Mouse (Mus musculus) CH12.LX (cell line): ENCODE measurements at regions not wholly inside any gene's neighbourhood (a gene's known extent, or its start where the extent isn't known, plus 50 kb on each side); places are given as distances from the start of the nearest gene placed in this dataset.

Experiments used
- DNase-seq: peaks from one replicate; pipeline ENCODE4 v3.0.0-alpha.2; 2013; ENCODE audit errors: extremely low read depth
- H3K27ac ChIP-seq: 2 replicates; pipeline ENCODE4 v1.5.1; 2012; ENCODE audit warnings: low read depth, mild to moderate bottlenecking, control low read depth, moderate library complexity; ENCODE audit not compliant: insufficient read depth
- H3K27me3 ChIP-seq: replicated peaks from 2 replicates; pipeline ENCODE3; 2012; ENCODE audit warnings: inconsistent platforms
- H3K36me3 ChIP-seq, 2 experiments: replicated peaks in 1 of 2; 2 replicates each; pipeline versions ENCODE3 to v1.6.1; 2012; ENCODE audit warnings: inconsistent platforms in 1 of 2, low read length in 1 of 2, mild to moderate bottlenecking in 1 of 2, mixed read lengths in 1 of 2, moderate library complexity in 1 of 2; ENCODE audit not compliant: control insufficient read depth in 1 of 2, insufficient read depth in 1 of 2
- H3K4me1 ChIP-seq, 2 experiments: 2 replicates each; pipeline ENCODE4 v1.6.1; 2012; ENCODE audit warnings: inconsistent platforms in 1 of 2, moderate library complexity in 1 of 2; ENCODE audit not compliant: insufficient read depth in 2 of 2, control insufficient read depth in 1 of 2
- H3K4me2 ChIP-seq: 2 replicates; pipeline ENCODE4 v1.6.1; 2012; ENCODE audit warnings: low read depth, mild to moderate bottlenecking, control low read depth; ENCODE audit not compliant: poor library complexity, insufficient read depth, severe bottlenecking
- H3K4me3 ChIP-seq, 3 experiments: fragments of 150-350 bp in 1 of 3; sonication (generic) in 1 of 3; replicated peaks in 1 of 3; 2 replicates each; pipeline versions ENCODE3 to v1.5.1; 2011 to 2012; ENCODE audit warnings: low read depth in 2 of 3, low read length in 2 of 3, mild to moderate bottlenecking in 2 of 3, moderate library complexity in 2 of 3, control low read depth in 1 of 3, improper control_type of control experiment in 1 of 3, inconsistent platforms in 1 of 3, mixed read lengths in 1 of 3; ENCODE audit not compliant: poor library complexity in 1 of 3
- H3K79me2 ChIP-seq: replicated peaks from 2 replicates; pipeline ENCODE4 v1.6.1; 2012; ENCODE audit warnings: mild to moderate bottlenecking, moderate library complexity; ENCODE audit not compliant: control insufficient read depth, poor library complexity, insufficient read depth, severe bottlenecking; ENCODE audit errors: extremely low read depth
- H3K9ac ChIP-seq: 2 replicates; pipeline ENCODE4 v1.6.1; 2012; ENCODE audit warnings: low read depth, mild to moderate bottlenecking, control low read depth, moderate library complexity; ENCODE audit not compliant: insufficient read depth
- H3K9me3 ChIP-seq: replicated peaks from 2 replicates; pipeline ENCODE3; 2012; ENCODE audit warnings: low read length, inconsistent platforms, mixed read lengths
- CHD1 ChIP-seq: IDR thresholded peaks from 2 replicates; pipeline ENCODE4 v1.6.1; 2012; ENCODE audit warnings: low read depth, low read length, improper control_type of control experiment, inconsistent platforms
- ETS1 ChIP-seq: conservative IDR thresholded peaks from 2 replicates; pipeline ENCODE4 v1.6.1; 2012; ENCODE audit warnings: low read depth, mild to moderate bottlenecking, inconsistent platforms, low read length, improper control_type of control experiment, moderate library complexity
- HCFC1 ChIP-seq: IDR thresholded peaks from 2 replicates; pipeline ENCODE4 v1.6.1; 2012; ENCODE audit warnings: low read depth, mild to moderate bottlenecking, inconsistent platforms, low read length, improper control_type of control experiment
- IRF4 ChIP-seq: IDR thresholded peaks from 2 replicates; pipeline ENCODE4 v1.6.1; 2014; ENCODE audit warnings: low read depth, mild to moderate bottlenecking, inconsistent platforms, low read length, improper control_type of control experiment
- KAT2A ChIP-seq: IDR thresholded peaks from 2 replicates; pipeline ENCODE4 v1.6.1; 2012; ENCODE audit warnings: low read length, improper control_type of control experiment, inconsistent platforms; ENCODE audit not compliant: insufficient replicate concordance
- MAFK ChIP-seq: IDR thresholded peaks from 2 replicates; pipeline ENCODE4 v1.6.1; 2011; ENCODE audit warnings: low read length, improper control_type of control experiment; ENCODE audit not compliant: insufficient replicate concordance
- MAX ChIP-seq: IDR thresholded peaks from 2 replicates; pipeline ENCODE4 v1.6.1; 2011; ENCODE audit warnings: low read length, improper control_type of control experiment
- MAZ ChIP-seq: IDR thresholded peaks from 2 replicates; pipeline ENCODE4 v1.6.1; 2012; ENCODE audit warnings: low read depth, mild to moderate bottlenecking, inconsistent platforms, low read length, improper control_type of control experiment, moderate library complexity
- MEF2A ChIP-seq: IDR thresholded peaks from 2 replicates; pipeline ENCODE4 v1.6.1; 2014; ENCODE audit warnings: low read depth, mild to moderate bottlenecking, inconsistent platforms, low read length, improper control_type of control experiment, borderline replicate concordance
- MYC ChIP-seq: IDR thresholded peaks from 2 replicates; pipeline ENCODE4 v1.6.1; 2011; ENCODE audit warnings: low read depth, mild to moderate bottlenecking, improper control_type of control experiment, low read length
- NELFE ChIP-seq: IDR thresholded peaks from 2 replicates; pipeline ENCODE4 v1.6.1; 2011; ENCODE audit warnings: low read depth, low read length, improper control_type of control experiment
- NRF1 ChIP-seq: IDR thresholded peaks from 2 replicates; pipeline ENCODE4 v1.6.1; 2014; ENCODE audit warnings: low read depth, mild to moderate bottlenecking, inconsistent platforms, low read length, improper control_type of control experiment, moderate library complexity
- PAX5 ChIP-seq: IDR thresholded peaks from 2 replicates; pipeline ENCODE4 v1.6.1; 2012; ENCODE audit warnings: low read length, inconsistent platforms, mixed read lengths
- POLR2AphosphoS2 ChIP-seq: IDR thresholded peaks from 2 replicates; pipeline ENCODE4 v1.6.1; 2011; ENCODE audit warnings: low read depth, low read length, improper control_type of control experiment
- RAD21 ChIP-seq: IDR thresholded peaks from 2 replicates; pipeline ENCODE4 v1.6.1; 2011; ENCODE audit warnings: low read depth, mild to moderate bottlenecking, low read length, improper control_type of control experiment, moderate library complexity
- RCOR1 ChIP-seq: conservative IDR thresholded peaks from 2 replicates; pipeline ENCODE4 v1.6.1; 2012; ENCODE audit warnings: low read depth, mild to moderate bottlenecking, inconsistent platforms, low read length, improper control_type of control experiment
- SIN3A ChIP-seq: IDR thresholded peaks from 2 replicates; pipeline ENCODE4 v1.6.1; 2012; ENCODE audit warnings: low read length, improper control_type of control experiment, inconsistent platforms
- SMC3 ChIP-seq: IDR thresholded peaks from 2 replicates; pipeline ENCODE4 v1.6.1; 2011; ENCODE audit warnings: low read depth, low read length, improper control_type of control experiment
- TCF12 ChIP-seq: IDR thresholded peaks from 2 replicates; pipeline ENCODE4 v1.6.1; 2014; ENCODE audit warnings: low read depth, mild to moderate bottlenecking, inconsistent platforms, low read length, improper control_type of control experiment
- UBTF ChIP-seq: IDR thresholded peaks from 2 replicates; pipeline ENCODE4 v1.6.1; 2012; ENCODE audit warnings: low read depth, mild to moderate bottlenecking, inconsistent platforms, low read length, improper control_type of control experiment, moderate library complexity
- USF1 ChIP-seq: IDR thresholded peaks from 2 replicates; pipeline ENCODE4 v1.6.1; 2014; ENCODE audit warnings: low read depth, mild to moderate bottlenecking, inconsistent platforms, low read length, improper control_type of control experiment
- ZC3H11A ChIP-seq: IDR thresholded peaks from 2 replicates; pipeline ENCODE4 v1.6.1; 2012; ENCODE audit warnings: low read depth, mild to moderate bottlenecking, inconsistent platforms, low read length, improper control_type of control experiment
- ZKSCAN1 ChIP-seq: IDR thresholded peaks from 2 replicates; pipeline ENCODE4 v1.6.1; 2012; ENCODE audit warnings: low read depth, inconsistent platforms, low read length, improper control_type of control experiment, borderline replicate concordance
- ZMIZ1 ChIP-seq: IDR thresholded peaks from 2 replicates; pipeline ENCODE4 v1.6.1; 2012; ENCODE audit warnings: low read depth, mild to moderate bottlenecking, inconsistent platforms, low read length, improper control_type of control experiment
- ZNF384 ChIP-seq: IDR thresholded peaks from 2 replicates; pipeline ENCODE4 v1.6.1; 2012; ENCODE audit warnings: low read depth, low read length, improper control_type of control experiment, inconsistent platforms
- dilution Hi-C: fragments of 300-500 bp; cut with MboI; formaldehyde crosslinking; loops from 2 replicates; pipeline ENCODE4 v1.14.3; 2020; ENCODE audit warnings: low sequenced_read_pairs; ENCODE audit not compliant: extremely low pct_unique_long_range_greater_than_20kb, extremely low pct_ligation_motif_present
- in situ Hi-C: fragments of 300-500 bp; cut with MboI; formaldehyde crosslinking; loops from 3 replicates; pipeline ENCODE4 v1.14.3; 2019; ENCODE audit warnings: low sequenced_read_pairs, low pct_ligation_motif_present, low pct_unique_long_range_greater_than_20kb, mixed read lengths

DNA sequence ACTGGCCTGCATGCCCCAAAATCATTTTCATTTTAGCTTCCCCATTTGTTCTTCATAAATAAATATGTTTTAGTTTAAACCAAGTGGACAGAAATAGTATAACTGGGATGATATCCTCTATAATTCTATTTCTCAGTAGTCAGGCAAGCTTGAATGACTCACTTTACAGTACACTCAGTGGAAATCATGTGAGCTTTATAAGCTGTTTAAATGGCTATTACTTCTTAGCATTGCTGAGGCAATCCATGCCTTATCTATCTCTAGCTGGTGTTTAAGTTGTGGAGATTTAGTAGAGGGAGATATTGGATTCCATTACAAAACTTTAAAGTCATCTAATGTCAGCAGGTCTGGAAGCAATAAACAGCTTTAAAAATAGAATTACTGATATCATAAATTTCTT is 553.4 kb downstream of the Hdgfl1 start:
- Histone ChIP-seq H3K27ac (no peak overlapping the region), H3K9me3 (no peaks in the 10 kb centered on the region), H3K4me3 (no peak overlapping the region), H3K9ac (no peak overlapping the region), H3K4me2 (no peak overlapping the region)
- no peak for DNase-seq
- TF ChIP-seq HCFC1: no peak
- no peak for TF ChIP-seq MAFK
- TF ChIP-seq PAX5: no peak
- no peak for TF ChIP-seq UBTF
- TF ChIP-seq ZNF384: no peak
- TF ChIP-seq NELFE: no peak
- TF ChIP-seq KAT2A: no peak
- no peak for TF ChIP-seq ETS1
- no peak for TF ChIP-seq ZC3H11A
- TF ChIP-seq NRF1: no peak
- no peak for TF ChIP-seq TCF12
- TF ChIP-seq RAD21: no peak
- TF ChIP-seq MEF2A: no peak
- TF ChIP-seq RCOR1: no peak
- TF ChIP-seq SIN3A: no peak
- TF ChIP-seq, all 38 proteins: peak for 0
- Histone ChIP-seq H3K36me3 (no peaks in the 10 kb centered on the region), H3K27me3 (no peaks in the 10 kb centered on the region), H3K79me2 (no peaks in the 10 kb centered on the region), H3K4me1 (peaks cover 0 to 4% of the 10 kb centered on the region in 2 experiments; a peak in 1 of 4 replicates)
- dilution Hi-C loops (no loop called here), in situ Hi-C loops (no loop called here)

DNA sequence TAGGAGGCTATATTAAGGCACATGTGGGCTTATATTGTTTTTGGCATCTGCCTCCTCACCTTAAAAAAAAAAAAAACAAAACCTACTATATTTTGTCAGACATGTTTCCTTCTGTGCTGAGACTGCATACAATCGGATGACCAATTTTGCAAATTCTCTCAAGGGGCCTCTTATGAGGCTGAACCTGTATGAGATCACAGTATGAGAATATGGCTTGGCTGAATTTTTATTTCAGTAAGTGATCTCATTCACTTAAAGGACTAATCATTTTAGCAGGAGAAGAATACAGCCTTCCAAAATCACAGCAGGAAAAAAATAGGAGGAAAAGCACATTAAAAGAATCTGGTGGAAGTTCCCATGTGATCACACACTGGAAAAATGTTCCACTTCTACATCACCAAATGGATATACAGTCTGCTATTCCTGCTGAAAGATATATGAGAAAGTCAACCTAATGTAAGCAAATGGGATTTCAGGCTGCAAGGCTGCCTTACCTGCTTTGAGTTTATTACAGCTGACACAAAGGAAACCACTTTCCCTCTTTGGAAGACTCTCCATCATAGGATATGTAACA is 564.3 kb downstream of the Hdgfl1 start:
- dilution Hi-C loops: no loop called here
- no peak overlapping the region for H3K4me2 ChIP-seq
- no peak overlapping the region for H3K9ac ChIP-seq
- H3K79me2 ChIP-seq: no peaks in the 10 kb centered on the region
- TF ChIP-seq NELFE (no peak), POLR2AphosphoS2 (no peak), ZNF384 (no peak), MAX (no peak), ZMIZ1 (no peak), MYC (no peak), USF1 (no peak), MEF2A (no peak), ZKSCAN1 (no peak), SMC3 (no peak), IRF4 (no peak), RAD21 (no peak), CHD1 (no peak), PAX5 (no peak), UBTF (no peak), MAZ (no peak)
- H3K27me3 ChIP-seq: no peaks in the 10 kb centered on the region
- in situ Hi-C loops: no loop called here
- H3K4me1 ChIP-seq: no peaks in the 10 kb centered on the region
- H3K9me3 ChIP-seq: no peaks in the 10 kb centered on the region
- no peak overlapping the region for H3K4me3 ChIP-seq
- H3K36me3 ChIP-seq: no peaks in the 10 kb centered on the region
- no peak overlapping the region for H3K27ac ChIP-seq
- DNase-seq: no peak
